Mouse (Mus musculus) CH12.LX (cell line): ENCODE measurements at regions not wholly inside any gene's neighbourhood (a gene's known extent, or its start where the extent isn't known, plus 50 kb on each side); places are given as distances from the start of the nearest gene placed in this dataset.

ENCODE experiments used
- DNase-seq: peaks from one replicate; pipeline ENCODE4 v3.0.0-alpha.2; 2013; ENCODE audit errors: extremely low read depth
- H3K27ac ChIP-seq: 2 replicates; pipeline ENCODE4 v1.5.1; 2012; ENCODE audit warnings: low read depth, mild to moderate bottlenecking, control low read depth, moderate library complexity; ENCODE audit not compliant: insufficient read depth
- H3K27me3 ChIP-seq: replicated peaks from 2 replicates; pipeline ENCODE3; 2012; ENCODE audit warnings: inconsistent platforms
- H3K36me3 ChIP-seq, 2 experiments: replicated peaks in 1 of 2; 2 replicates each; pipeline versions ENCODE3 to v1.6.1; 2012; ENCODE audit warnings: inconsistent platforms in 1 of 2, low read length in 1 of 2, mild to moderate bottlenecking in 1 of 2, mixed read lengths in 1 of 2, moderate library complexity in 1 of 2; ENCODE audit not compliant: control insufficient read depth in 1 of 2, insufficient read depth in 1 of 2
- H3K4me1 ChIP-seq, 2 experiments: 2 replicates each; pipeline ENCODE4 v1.6.1; 2012; ENCODE audit warnings: inconsistent platforms in 1 of 2, moderate library complexity in 1 of 2; ENCODE audit not compliant: insufficient read depth in 2 of 2, control insufficient read depth in 1 of 2
- H3K4me2 ChIP-seq: 2 replicates; pipeline ENCODE4 v1.6.1; 2012; ENCODE audit warnings: low read depth, mild to moderate bottlenecking, control low read depth; ENCODE audit not compliant: poor library complexity, insufficient read depth, severe bottlenecking
- H3K4me3 ChIP-seq, 3 experiments: fragments of 150-350 bp in 1 of 3; sonication (generic) in 1 of 3; replicated peaks in 1 of 3; 2 replicates each; pipeline versions ENCODE3 to v1.5.1; 2011 to 2012; ENCODE audit warnings: low read depth in 2 of 3, low read length in 2 of 3, mild to moderate bottlenecking in 2 of 3, moderate library complexity in 2 of 3, control low read depth in 1 of 3, improper control_type of control experiment in 1 of 3, inconsistent platforms in 1 of 3, mixed read lengths in 1 of 3; ENCODE audit not compliant: poor library complexity in 1 of 3
- H3K79me2 ChIP-seq: replicated peaks from 2 replicates; pipeline ENCODE4 v1.6.1; 2012; ENCODE audit warnings: mild to moderate bottlenecking, moderate library complexity; ENCODE audit not compliant: control insufficient read depth, poor library complexity, insufficient read depth, severe bottlenecking; ENCODE audit errors: extremely low read depth
- H3K9ac ChIP-seq: 2 replicates; pipeline ENCODE4 v1.6.1; 2012; ENCODE audit warnings: low read depth, mild to moderate bottlenecking, control low read depth, moderate library complexity; ENCODE audit not compliant: insufficient read depth
- H3K9me3 ChIP-seq: replicated peaks from 2 replicates; pipeline ENCODE3; 2012; ENCODE audit warnings: low read length, inconsistent platforms, mixed read lengths
- BHLHE40 ChIP-seq: IDR thresholded peaks from 2 replicates; pipeline ENCODE4 v1.6.1; 2011; ENCODE audit warnings: mild to moderate bottlenecking, low read depth, low read length, improper control_type of control experiment
- EP300 ChIP-seq: IDR thresholded peaks from 2 replicates; pipeline ENCODE4 v1.6.1; 2011; ENCODE audit warnings: low read length, improper control_type of control experiment
- IRF4 ChIP-seq: IDR thresholded peaks from 2 replicates; pipeline ENCODE4 v1.6.1; 2014; ENCODE audit warnings: low read depth, mild to moderate bottlenecking, inconsistent platforms, low read length, improper control_type of control experiment
- JUN ChIP-seq: IDR thresholded peaks from 2 replicates; pipeline ENCODE4 v1.6.1; 2011; ENCODE audit warnings: low read depth, mild to moderate bottlenecking, low read length, improper control_type of control experiment, moderate library complexity; ENCODE audit not compliant: insufficient read depth
- JUND ChIP-seq: conservative IDR thresholded peaks from 2 replicates; pipeline ENCODE4 v1.6.1; 2011; ENCODE audit warnings: low read depth, low read length, improper control_type of control experiment
- KAT2A ChIP-seq: IDR thresholded peaks from 2 replicates; pipeline ENCODE4 v1.6.1; 2012; ENCODE audit warnings: low read length, improper control_type of control experiment, inconsistent platforms; ENCODE audit not compliant: insufficient replicate concordance
- MAX ChIP-seq: IDR thresholded peaks from 2 replicates; pipeline ENCODE4 v1.6.1; 2011; ENCODE audit warnings: low read length, improper control_type of control experiment
- MAZ ChIP-seq: IDR thresholded peaks from 2 replicates; pipeline ENCODE4 v1.6.1; 2012; ENCODE audit warnings: low read depth, mild to moderate bottlenecking, inconsistent platforms, low read length, improper control_type of control experiment, moderate library complexity
- MYC ChIP-seq: IDR thresholded peaks from 2 replicates; pipeline ENCODE4 v1.6.1; 2011; ENCODE audit warnings: low read depth, mild to moderate bottlenecking, improper control_type of control experiment, low read length
- POLR2AphosphoS2 ChIP-seq: IDR thresholded peaks from 2 replicates; pipeline ENCODE4 v1.6.1; 2011; ENCODE audit warnings: low read depth, low read length, improper control_type of control experiment
- USF1 ChIP-seq: IDR thresholded peaks from 2 replicates; pipeline ENCODE4 v1.6.1; 2014; ENCODE audit warnings: low read depth, mild to moderate bottlenecking, inconsistent platforms, low read length, improper control_type of control experiment
- USF2 ChIP-seq: conservative IDR thresholded peaks from 2 replicates; pipeline ENCODE4 v1.6.1; 2011; ENCODE audit warnings: low read depth, low read length, improper control_type of control experiment
- ZC3H11A ChIP-seq: IDR thresholded peaks from 2 replicates; pipeline ENCODE4 v1.6.1; 2012; ENCODE audit warnings: low read depth, mild to moderate bottlenecking, inconsistent platforms, low read length, improper control_type of control experiment
- ZKSCAN1 ChIP-seq: IDR thresholded peaks from 2 replicates; pipeline ENCODE4 v1.6.1; 2012; ENCODE audit warnings: low read depth, inconsistent platforms, low read length, improper control_type of control experiment, borderline replicate concordance
- ZMIZ1 ChIP-seq: IDR thresholded peaks from 2 replicates; pipeline ENCODE4 v1.6.1; 2012; ENCODE audit warnings: low read depth, mild to moderate bottlenecking, inconsistent platforms, low read length, improper control_type of control experiment
- ZNF384 ChIP-seq: IDR thresholded peaks from 2 replicates; pipeline ENCODE4 v1.6.1; 2012; ENCODE audit warnings: low read depth, low read length, improper control_type of control experiment, inconsistent platforms
- dilution Hi-C: fragments of 300-500 bp; cut with MboI; formaldehyde crosslinking; loops from 2 replicates; pipeline ENCODE4 v1.14.3; 2020; ENCODE audit warnings: low sequenced_read_pairs; ENCODE audit not compliant: extremely low pct_unique_long_range_greater_than_20kb, extremely low pct_ligation_motif_present
- in situ Hi-C: fragments of 300-500 bp; cut with MboI; formaldehyde crosslinking; loops from 3 replicates; pipeline ENCODE4 v1.14.3; 2019; ENCODE audit warnings: low sequenced_read_pairs, low pct_ligation_motif_present, low pct_unique_long_range_greater_than_20kb, mixed read lengths

- no peak overlapping the region for H3K27ac ChIP-seq
- H3K9me3 ChIP-seq = no peaks in the 10 kb centered on the region
- no peak for DNase-seq
- H3K36me3 ChIP-seq = no peaks in the 10 kb centered on the region
- no peaks in the 10 kb centered on the region for H3K4me1 ChIP-seq
- TF ChIP-seq MAZ (no peak), JUN (no peak), USF1 (no peak), MYC (no peak), JUND (no peak), ZMIZ1 (no peak), EP300 (no peak)
- TF ChIP-seq, all 38 proteins: peak for 0
- in situ Hi-C loops (no loop called here), dilution Hi-C loops (no loop called here)
- Histone ChIP-seq H3K79me2 (no peaks in the 10 kb centered on the region), H3K27me3 (no peaks in the 10 kb centered on the region), H3K9ac (no peak overlapping the region), H3K4me3 (no peak overlapping the region), H3K4me2 (no peak overlapping the region)
These were observed 196.7 kb upstream of the Wdfy3 start for GRCm38 (mm10) chr5:102266451-102266850.

GRCm38 (mm10) chr5:102267150-102267549 is 197.4 kb upstream of the Wdfy3 start:
- Histone ChIP-seq H3K79me2 (no peaks in the 10 kb centered on the region), H3K4me1 (no peaks in the 10 kb centered on the region), H3K9me3 (no peaks in the 10 kb centered on the region), H3K27me3 (no peaks in the 10 kb centered on the region), H3K9ac (no peak overlapping the region), H3K4me2 (no peak overlapping the region), H3K36me3 (no peaks in the 10 kb centered on the region), H3K4me3 (no peak overlapping the region), H3K27ac (no peak overlapping the region)
- TF ChIP-seq POLR2AphosphoS2 (no peak), ZNF384 (no peak), MAX (no peak), KAT2A (no peak), ZKSCAN1 (no peak), BHLHE40 (no peak)
- DNase-seq = no peak
- dilution Hi-C loops (no loop called here), in situ Hi-C loops (no loop called here)

- Histone ChIP-seq H3K27ac (no peak overlapping the region), H3K9me3 (no peaks in the 10 kb centered on the region), H3K4me3 (no peak overlapping the region), H3K36me3 (no peaks in the 10 kb centered on the region), H3K9ac (no peak overlapping the region), H3K4me1 (0 out of 4 replicates have a peak, but pooled peaks cover 0 to 5% of the 10 kb centered on the region in 2 experiments), H3K79me2 (no peaks in the 10 kb centered on the region), H3K4me2 (no peak overlapping the region), H3K27me3 (no peaks in the 10 kb centered on the region)
- dilution Hi-C loops = no loop called here
- no peak for DNase-seq
- TF ChIP-seq ZC3H11A = no peak
- no peak for TF ChIP-seq ZNF384
- TF ChIP-seq MAX = no peak
- TF ChIP-seq USF2 = peak; percentile 51
- TF ChIP-seq USF1 = peak; percentile 45
- TF ChIP-seq BHLHE40 = peak; percentile 46; the same call in 1 of the 2 replicates
- no peak for TF ChIP-seq IRF4
- in situ Hi-C loops = no loop called here
These were observed 199.5 kb upstream of the Wdfy3 start for GRCm38 (mm10) chr5:102269204-102269603.
